Mouse (Mus musculus) neural tube, embryonic 14.5 days (tissue): Measurements from ENCODE around the gene Ubtd1. TPM values are rescaled to one million over a fixed set of nuclear protein-coding genes. Genes with fewer than 3 reads are reported as not detected.

Experiments
- ATAC-seq: fragments of 200-750 bp; cut with Nextera tagmentation; 2 replicates; pipeline ENCODE4 v1.8.0; 2017; ENCODE audit warnings: low read depth, mild to moderate bottlenecking, moderate TSS enrichment, moderate library complexity
- H3K27ac ChIP-seq: fragments of 300-500 bp; sonication (generic); 2 replicates; pipeline ENCODE4 v1.5.1; 2014; ENCODE audit warnings: low read depth, mild to moderate bottlenecking, control low read depth, low read length, moderate library complexity, mixed read lengths
- H3K27me3 ChIP-seq: fragments of 300-500 bp; sonication (generic); 2 replicates; pipeline ENCODE4 v1.6.1; 2014; ENCODE audit warnings: low read length; ENCODE audit not compliant: control insufficient read depth, insufficient read depth
- H3K36me3 ChIP-seq: fragments of 300-500 bp; sonication (generic); 2 replicates; pipeline ENCODE4 v1.6.1; 2014; ENCODE audit warnings: low read length, mixed read lengths; ENCODE audit not compliant: control insufficient read depth, insufficient read depth
- H3K4me1 ChIP-seq: fragments of 300-500 bp; sonication (generic); 2 replicates; pipeline ENCODE4 v1.6.1; 2014; ENCODE audit warnings: low read length; ENCODE audit not compliant: control insufficient read depth, insufficient read depth
- H3K4me2 ChIP-seq: fragments of 300-500 bp; sonication (generic); 2 replicates; pipeline ENCODE4 v1.6.1; 2014; ENCODE audit warnings: mild to moderate bottlenecking, low read depth, low read length, control low read depth
- H3K4me3 ChIP-seq: fragments of 300-500 bp; sonication (generic); 2 replicates; pipeline ENCODE4 v1.5.1; 2014; ENCODE audit warnings: low read depth, low read length, control low read depth, mixed read lengths
- H3K9ac ChIP-seq: fragments of 300-500 bp; sonication (generic); replicated peaks from 2 replicates; pipeline ENCODE4 v1.6.1; 2014; ENCODE audit warnings: low read depth, mild to moderate bottlenecking, control low read depth, low read length, mixed read lengths
- H3K9me3 ChIP-seq: fragments of 300-500 bp; sonication (generic); 2 replicates; pipeline ENCODE4 v1.6.1; 2016; ENCODE audit warnings: low read length; ENCODE audit not compliant: control insufficient read depth
- WGBS: fragments of 180-500 bp; shearing (Covaris S2); extraction: QIAGEN DNeasy Blood & Tissue Kit; methylation state at CpG from one replicate; pipeline ENCODE4 v1.1.7; 2014; 5-methylcytosine and 5-hydroxymethylcytosine counted together
- polyA plus RNA-seq: library from polyadenylated mRNA; unstranded; fragments of >200 nt; fragmentation: Nextera tagmentation; extraction: Ambion mirVana; gene quantifications from 2 replicates; pipeline ENCODE4 v1.2.1, GENCODE M21; 2014

Ubtd1 gene
- polyA plus RNA-seq, result 8.2 and 9.9 TPM in 2 replicates

- WGBS, result 0% methylated on average over 27 of the region's 33 CpGs
- Histone ChIP-seq H3K36me3 (no peaks in the 10 kb centered on the region), H3K4me1 (peaks cover 8% of the 10 kb centered on the region), H3K4me2 (peak within 1 kb of the TSS; percentile 99), H3K27ac (peak within 1 kb of the TSS; percentile 84), H3K27me3 (peaks cover 4% of the 10 kb centered on the region; the same call in 1 of the 2 replicates), H3K9me3 (no peaks in the 10 kb centered on the region), H3K4me3 (peak within 1 kb of the TSS; percentile 87), H3K9ac (peak within 1 kb of the TSS; percentile 74)
- no peak for ATAC-seq
These were observed at the start of gene Ubtd1 for GRCm38 (mm10) chr19:41981595-41981927. Gene Ubtd1, plus strand, starts transcription at chr19:41981763.

- peak overlapping the region; percentile 74 for H3K4me3 ChIP-seq
- 0% methylated on average over 28 of the region's 28 CpGs for WGBS
- peak overlapping the region; percentile 61 for H3K9ac ChIP-seq
- ATAC-seq, result peak; percentile 10
- H3K4me1 ChIP-seq, result peaks cover 15% of the 10 kb centered on the region
- peaks cover 19% of the 10 kb centered on the region for H3K36me3 ChIP-seq
- peak overlapping the region; percentile 55 for H3K27ac ChIP-seq
- no peaks in the 10 kb centered on the region for H3K27me3 ChIP-seq
- H3K9me3 ChIP-seq, result no peaks in the 10 kb centered on the region
- H3K4me2 ChIP-seq, result peak overlapping the region; percentile 85
These were observed 48.9 kb upstream of the Ubtd1 start for GRCm38 (mm10) chr19:41932686-41933085.

GRCm38 (mm10) chr19:41933179-41934086 is 48.1 kb upstream of the Ubtd1 start, which contains the start of the genes Exosc1 and Zdhhc16:
Gene Exosc1, minus strand, starts transcription at chr19:41933423.
Gene Zdhhc16, plus strand, starts transcription at chr19:41933480.
- peak within 1 kb of the TSS; percentile 74 for H3K4me3 ChIP-seq
- peak within 1 kb of the TSS; percentile 55 for H3K27ac ChIP-seq
- ATAC-seq, result peak; percentile 100
- H3K9ac ChIP-seq, result peak within 1 kb of the TSS; percentile 75
- H3K4me1 ChIP-seq, result peaks cover 15% of the 10 kb centered on the region
- peaks cover 19% of the 10 kb centered on the region for H3K36me3 ChIP-seq
- H3K9me3 ChIP-seq, result no peaks in the 10 kb centered on the region
- no peaks in the 10 kb centered on the region for H3K27me3 ChIP-seq
- peak within 1 kb of the TSS; percentile 85 for H3K4me2 ChIP-seq
- WGBS, result under 1% methylated on average over 47 of the region's 47 CpGs

GRCm38 (mm10) chr19:41934124-41934523 is 47.4 kb upstream of the Ubtd1 start:
- H3K4me1 ChIP-seq, result peaks cover 15% of the 10 kb centered on the region
- no peaks in the 10 kb centered on the region for H3K9me3 ChIP-seq
- H3K4me3 ChIP-seq, result peak overlapping the region; percentile 74
- peaks cover 22% of the 10 kb centered on the region for H3K36me3 ChIP-seq
- ATAC-seq, result no peak
- H3K27ac ChIP-seq, result no peak overlapping the region
- no peaks in the 10 kb centered on the region for H3K27me3 ChIP-seq
- H3K9ac ChIP-seq, result peak overlapping the region; percentile 75
- peak overlapping the region; percentile 66 for H3K4me2 ChIP-seq
- WGBS, result 5% methylated on average over 6 of the region's 6 CpGs

GRCm38 (mm10) chr19:41935921-41936320 is 45.6 kb upstream of the Ubtd1 start:
- H3K9ac ChIP-seq, result no peak overlapping the region
- peaks cover 15% of the 10 kb centered on the region for H3K4me1 ChIP-seq
- ATAC-seq, result no peak
- H3K4me3 ChIP-seq, result no peak overlapping the region
- H3K27ac ChIP-seq, result no peak overlapping the region
- H3K4me2 ChIP-seq, result no peak overlapping the region
- H3K9me3 ChIP-seq, result no peaks in the 10 kb centered on the region
- 89% methylated on average over 1 of the region's 1 CpGs for WGBS
- H3K27me3 ChIP-seq, result no peaks in the 10 kb centered on the region
- H3K36me3 ChIP-seq, result peaks cover 20% of the 10 kb centered on the region

- Histone ChIP-seq H3K9ac (no peak overlapping the region), H3K9me3 (no peaks in the 10 kb centered on the region), H3K36me3 (peaks cover 39% of the 10 kb centered on the region), H3K4me1 (peaks cover 10% of the 10 kb centered on the region), H3K4me3 (no peak overlapping the region), H3K27ac (no peak overlapping the region), H3K4me2 (no peak overlapping the region), H3K27me3 (no peaks in the 10 kb centered on the region)
- no peak for ATAC-seq
- WGBS, result 89% methylated on average over 5 of the region's 5 CpGs
These were observed 43.0 kb upstream of the Ubtd1 start for GRCm38 (mm10) chr19:41938539-41938938.

- H3K27ac ChIP-seq, result no peak overlapping the region
- H3K36me3 ChIP-seq, result peaks cover 63% of the 10 kb centered on the region
- no peak overlapping the region for H3K4me3 ChIP-seq
- H3K4me2 ChIP-seq, result no peak overlapping the region
- H3K9me3 ChIP-seq, result no peaks in the 10 kb centered on the region
- H3K9ac ChIP-seq, result no peak overlapping the region
- WGBS, result 94% methylated on average over 7 of the region's 7 CpGs
- no peak for ATAC-seq
- H3K4me1 ChIP-seq, result no peaks in the 10 kb centered on the region
- no peaks in the 10 kb centered on the region for H3K27me3 ChIP-seq
These were observed 37.7 kb upstream of the Ubtd1 start for GRCm38 (mm10) chr19:41943841-41944240.

GRCm38 (mm10) chr19:41952287-41952686 is 29.3 kb upstream of the Ubtd1 start:
- no peak for ATAC-seq
- H3K4me2 ChIP-seq, result no peak overlapping the region
- no peaks in the 10 kb centered on the region for H3K27me3 ChIP-seq
- WGBS, result 85% methylated on average over 4 of the region's 4 CpGs
- H3K9ac ChIP-seq, result no peak overlapping the region
- no peak overlapping the region for H3K4me3 ChIP-seq
- peaks cover 85% of the 10 kb centered on the region for H3K36me3 ChIP-seq
- no peaks in the 10 kb centered on the region for H3K4me1 ChIP-seq
- H3K27ac ChIP-seq, result no peak overlapping the region
- no peaks in the 10 kb centered on the region for H3K9me3 ChIP-seq

GRCm38 (mm10) chr19:41953574-41953973 is 28.0 kb upstream of the Ubtd1 start:
- ATAC-seq, result no peak
- Histone ChIP-seq H3K36me3 (peaks cover 83% of the 10 kb centered on the region), H3K9ac (no peak overlapping the region), H3K9me3 (no peaks in the 10 kb centered on the region), H3K27me3 (no peaks in the 10 kb centered on the region), H3K4me2 (no peak overlapping the region), H3K4me3 (no peak overlapping the region), H3K4me1 (no peaks in the 10 kb centered on the region), H3K27ac (no peak overlapping the region)
- 91% methylated on average over 3 of the region's 3 CpGs for WGBS
